Mouse (Mus musculus) urinary bladder, postnatal 4 days (tissue): ENCODE measurements at regions not wholly inside any gene's neighbourhood (a gene's known extent, or its start where the extent isn't known, plus 50 kb on each side); places are given as distances from the start of the nearest gene placed in this dataset.

Experiments
- DNase-seq, 2 experiments: peaks; one replicate each; pipeline ENCODE4 v3.0.0; 2021 to 2022; ENCODE audit warnings: low spot score in 2 of 2

DNA sequence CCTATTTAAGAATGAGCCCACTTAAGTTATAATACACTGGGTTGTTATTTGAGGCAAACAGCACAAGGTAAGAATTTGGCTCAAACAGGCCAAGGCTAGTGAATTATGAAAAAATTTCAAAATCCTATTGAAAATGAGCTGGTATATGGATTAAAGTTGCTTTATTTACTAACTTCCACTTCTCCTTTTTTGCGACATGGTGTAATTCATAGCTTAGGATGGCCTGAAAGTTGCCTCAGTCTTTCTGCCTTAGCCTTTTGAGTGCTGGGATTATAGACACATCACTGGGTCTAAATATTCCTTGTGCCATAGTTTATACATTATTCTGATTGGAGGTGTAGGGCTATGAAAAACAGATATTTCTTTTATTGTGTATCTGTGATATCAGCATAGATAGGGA, 81.9 kb downstream of the Edem1 start:
- no peak for DNase-seq

DNA sequence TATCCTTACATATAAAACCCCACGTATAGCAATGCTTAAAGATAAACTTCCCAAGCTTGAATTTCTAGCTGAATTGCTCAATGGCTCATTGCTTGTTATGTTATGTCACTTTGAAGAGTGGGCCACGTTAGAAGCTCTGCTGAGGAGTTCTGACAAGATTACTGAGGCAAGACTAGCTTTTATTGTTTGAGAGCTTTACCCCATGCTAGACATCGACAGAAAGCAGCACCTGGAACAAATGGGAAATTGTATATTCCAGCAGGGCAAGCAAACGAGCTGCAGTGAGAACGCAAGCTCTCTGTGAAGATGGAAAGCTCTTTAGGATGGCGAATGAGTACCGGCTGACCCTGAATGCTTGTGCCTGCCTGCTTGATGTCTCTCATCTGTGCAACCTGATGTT, 84.1 kb downstream of the Edem1 start:
- DNase-seq: no peak

DNA sequence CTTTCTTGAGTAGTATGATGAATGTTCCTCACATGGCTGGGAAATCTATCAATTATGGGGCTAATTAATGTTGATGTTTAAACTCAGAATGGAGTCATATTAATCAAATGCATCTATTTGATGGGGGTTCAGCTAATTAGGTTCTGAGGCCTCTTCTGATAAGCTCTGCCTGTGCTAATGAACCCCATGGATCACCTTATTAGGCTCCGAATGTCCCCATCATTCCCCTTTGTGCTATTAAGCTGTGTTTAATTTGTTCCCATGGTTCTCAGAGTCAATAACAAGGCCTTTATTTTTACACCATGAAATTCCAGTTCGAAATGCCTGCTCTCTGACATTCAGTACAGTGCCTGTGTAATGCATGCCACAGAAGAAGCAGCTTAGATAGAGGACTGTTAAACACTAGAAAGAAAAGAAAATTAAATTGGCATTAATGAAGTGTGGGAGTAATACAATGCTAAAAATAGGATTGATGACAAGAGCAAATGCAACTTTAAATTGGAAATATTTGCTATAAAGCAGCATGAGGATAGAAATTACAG, 91.0 kb downstream of the Edem1 start:
- DNase-seq: no peak

DNA sequence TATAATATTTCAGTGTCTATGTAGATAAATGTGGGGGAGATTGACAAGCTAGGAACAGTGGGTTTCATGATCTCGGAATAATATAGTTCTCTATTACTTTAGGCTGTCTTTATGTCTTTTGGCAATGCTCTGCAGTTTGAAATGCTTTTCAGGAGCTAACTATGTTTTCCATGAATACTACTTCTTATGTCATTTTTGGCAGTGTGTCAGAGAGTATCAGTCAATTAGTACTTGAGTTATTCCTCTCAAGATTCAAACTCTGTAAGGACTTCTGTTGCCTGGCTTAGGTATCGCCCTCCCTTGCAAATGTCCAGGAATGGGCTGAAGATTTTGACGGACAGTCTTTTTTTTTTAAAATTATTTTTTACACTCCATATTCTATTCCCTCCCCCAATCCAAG, 92.7 kb downstream of the Edem1 start:
- DNase-seq: no peak

DNA sequence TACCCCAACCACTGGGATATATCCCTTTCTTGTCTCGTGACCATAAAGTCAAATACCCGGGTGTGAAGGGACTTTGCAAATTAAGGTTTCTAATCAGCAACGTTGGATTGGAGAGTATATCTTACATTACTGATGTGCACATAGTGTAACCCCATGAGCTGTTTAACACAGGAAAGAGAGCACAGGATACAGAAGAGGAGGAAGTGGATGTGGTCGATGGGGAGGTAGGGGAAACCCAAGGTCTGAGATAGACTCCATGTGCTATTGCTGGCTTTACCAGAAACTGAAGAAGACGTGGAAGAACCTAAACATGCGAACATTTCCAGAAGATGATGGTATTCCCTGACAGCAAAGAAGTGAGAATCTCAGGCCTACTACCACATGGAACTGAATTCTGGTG, 94.1 kb downstream of the Edem1 start:
- no peak for DNase-seq

DNA sequence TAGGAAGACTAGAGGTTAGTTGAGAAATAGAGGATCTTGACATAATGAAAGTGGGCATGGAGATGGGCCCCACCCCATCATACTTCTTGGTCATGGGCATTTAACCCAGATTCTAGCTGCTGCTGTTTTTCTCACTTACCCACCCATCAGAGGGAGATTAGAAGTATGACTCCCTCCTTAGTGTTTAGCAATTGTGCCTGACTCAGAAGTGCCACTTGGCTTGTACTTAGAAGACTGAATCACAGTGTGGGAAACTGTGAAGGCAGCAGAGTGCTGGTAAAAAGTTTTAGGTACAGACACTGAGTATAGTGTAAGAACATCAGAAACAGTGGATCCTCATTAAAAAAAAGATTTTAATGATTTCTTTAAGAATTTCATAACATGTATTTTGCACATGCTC, 100.5 kb downstream of the Edem1 start:
- no peak for DNase-seq

DNA sequence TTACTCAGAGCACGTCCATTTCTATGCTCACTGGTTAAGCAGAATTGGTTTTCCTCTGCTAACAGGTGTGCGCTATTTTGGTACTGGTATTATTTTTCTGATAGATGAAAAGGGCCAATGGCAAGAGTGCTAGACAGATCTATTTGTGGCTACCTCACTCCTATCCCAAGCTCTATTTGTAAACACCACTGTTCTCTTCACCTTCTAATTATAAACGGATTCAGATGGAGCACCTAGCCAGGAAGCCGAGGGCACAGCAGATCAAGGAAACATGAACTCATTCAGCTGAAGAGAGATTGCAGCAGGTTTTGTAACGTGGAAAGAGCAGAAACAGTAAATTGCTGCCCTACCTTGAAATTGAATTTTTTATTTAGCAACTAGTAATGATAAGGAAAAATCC, 110.2 kb downstream of the Edem1 start:
- no peak for DNase-seq

DNA sequence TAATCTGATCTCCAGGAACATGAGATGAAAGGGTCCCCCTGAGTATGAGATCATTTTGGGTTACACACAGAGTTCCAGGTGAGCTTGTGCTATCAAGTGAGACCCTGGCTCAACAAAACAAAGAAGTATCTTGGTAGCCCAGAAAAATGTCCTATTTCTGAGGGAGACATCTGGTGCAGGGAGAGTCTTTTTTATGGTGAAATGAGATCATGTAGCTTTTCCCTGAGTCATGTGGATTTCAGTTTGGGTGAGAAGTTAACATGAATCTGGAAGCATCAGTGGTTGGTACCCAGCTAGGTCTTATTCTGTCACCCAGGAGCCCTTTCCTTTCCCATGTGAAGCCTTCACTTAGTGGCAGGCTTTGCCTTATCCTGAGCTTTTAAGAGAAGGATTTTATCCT, 113.8 kb downstream of the Edem1 start:
- no peak for DNase-seq

DNA sequence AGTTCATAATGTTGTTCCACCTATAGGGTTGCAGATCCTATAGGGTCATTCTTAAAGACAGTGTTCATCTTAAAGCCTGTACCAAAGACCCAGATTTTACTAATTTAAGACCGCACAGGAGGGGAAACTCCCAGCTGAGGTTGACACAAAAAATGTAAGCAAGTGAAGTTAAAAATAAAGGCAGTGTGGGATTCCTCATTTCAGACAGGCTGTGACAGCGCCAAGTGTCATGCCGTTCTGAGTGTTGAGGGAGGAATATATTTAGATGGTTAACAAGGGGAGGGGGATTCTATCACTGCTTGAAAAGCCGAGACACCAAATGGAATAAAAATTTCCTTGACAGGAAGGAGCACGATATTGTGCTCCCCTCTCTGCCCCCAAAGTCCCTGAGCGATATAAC, 123.9 kb downstream of the Edem1 start:
- DNase-seq: no peak

DNA sequence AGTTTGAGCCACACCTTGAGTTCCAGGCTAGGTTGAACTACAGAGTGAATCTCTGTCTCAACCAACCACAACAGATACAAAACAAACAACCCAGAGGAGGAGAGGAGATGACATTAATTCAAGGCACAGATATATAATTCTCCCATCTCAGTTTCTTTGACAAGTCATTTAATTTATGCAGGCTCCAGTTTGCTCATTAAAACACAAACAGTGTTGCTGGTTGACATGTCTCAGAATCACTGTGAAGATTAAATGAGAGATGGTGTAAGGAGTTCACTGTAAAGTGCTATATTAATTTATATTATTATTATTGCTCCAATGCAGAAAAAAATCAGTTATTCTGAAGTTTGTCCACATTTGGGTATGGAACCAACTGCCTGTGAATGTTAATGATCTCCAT, 134.4 kb downstream of the Edem1 start:
- DNase-seq: no peak

DNA sequence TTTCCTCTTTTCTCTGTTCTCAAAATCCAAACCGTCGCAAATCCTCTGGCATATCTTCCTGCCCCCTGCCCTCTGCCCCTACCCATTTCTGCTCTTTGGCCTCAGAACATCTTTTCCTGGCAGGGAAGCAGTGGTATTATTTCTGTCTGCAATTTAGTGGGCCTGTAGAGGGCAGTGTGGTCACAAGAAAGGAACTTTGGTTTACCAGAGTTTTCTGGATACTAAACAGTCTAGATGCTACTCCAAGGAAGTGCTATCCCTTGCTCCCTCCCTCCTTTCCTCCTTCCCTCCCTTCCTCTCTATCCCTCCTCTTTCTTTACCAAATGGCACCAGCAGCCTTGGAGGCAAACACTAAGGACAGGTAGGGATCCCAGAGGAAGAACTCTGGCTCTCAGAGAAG, 134.9 kb downstream of the Edem1 start:
- peak in 1 of 2 experiments; percentile 63 for DNase-seq

DNA sequence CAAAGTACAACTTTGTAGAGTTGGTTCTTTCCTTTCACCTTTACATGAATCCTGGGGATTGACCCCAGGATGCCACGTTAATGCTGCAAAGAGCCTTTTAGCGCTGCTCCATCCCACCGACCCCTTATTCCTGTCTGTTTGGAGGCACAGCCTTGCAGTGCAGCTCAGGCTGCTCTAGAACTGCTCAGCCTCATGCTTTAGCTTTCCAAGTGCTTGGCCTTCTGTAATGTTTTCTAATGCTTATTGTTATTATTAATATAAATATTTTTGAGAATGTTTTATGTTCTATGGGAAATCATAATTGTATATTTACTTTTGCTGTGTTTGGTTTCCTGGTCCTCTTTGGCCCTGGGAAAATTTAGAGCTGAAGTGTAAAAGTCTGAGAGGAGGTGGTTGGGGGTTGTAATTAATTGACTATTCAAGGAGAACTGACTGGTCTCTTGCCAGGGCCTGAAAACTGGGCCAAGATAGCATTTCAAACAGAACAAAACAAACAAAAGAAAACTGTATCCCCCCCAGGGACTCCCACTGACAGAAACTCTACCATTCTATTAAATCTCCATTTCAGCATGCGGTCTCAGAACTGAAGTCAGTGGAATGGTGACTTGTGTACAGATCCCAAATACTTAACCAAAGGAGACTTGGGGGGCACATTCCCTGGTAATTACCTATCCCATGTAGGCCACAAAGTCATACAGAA, 141.2 kb downstream of the Edem1 start:
- no peak for DNase-seq

DNA sequence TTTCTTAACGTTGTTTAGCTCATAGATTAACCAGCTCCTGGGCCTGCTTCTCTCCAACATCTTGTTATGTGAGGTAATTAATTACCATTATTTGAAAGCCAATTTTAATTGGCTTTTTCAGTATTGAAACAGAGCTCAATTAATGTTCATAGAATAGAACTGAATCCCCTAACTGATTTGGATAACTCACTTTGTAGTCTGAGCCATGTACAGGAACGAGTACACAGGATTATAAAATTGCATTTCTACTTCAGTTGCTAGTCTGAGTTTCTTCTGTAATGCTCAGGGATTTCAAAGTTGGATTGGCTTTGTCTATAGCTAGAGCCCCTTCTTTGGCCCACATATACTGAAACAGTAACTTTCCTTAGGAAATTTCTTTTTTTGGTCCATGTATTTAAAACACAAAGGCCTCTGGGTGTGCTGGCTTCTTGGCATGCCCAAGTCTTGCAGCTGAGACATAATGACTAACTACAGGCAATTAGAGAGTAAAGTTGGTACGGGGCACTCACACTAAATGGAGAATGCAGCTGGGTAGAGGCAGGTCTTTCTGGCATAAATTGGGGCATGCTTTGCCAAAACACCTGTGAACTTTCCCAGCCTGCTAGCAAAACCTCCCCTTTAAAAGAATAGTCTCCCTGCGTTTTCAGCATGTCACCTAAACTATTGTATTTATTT, 143.1 kb downstream of the Edem1 start:
- DNase-seq: no peak

DNA sequence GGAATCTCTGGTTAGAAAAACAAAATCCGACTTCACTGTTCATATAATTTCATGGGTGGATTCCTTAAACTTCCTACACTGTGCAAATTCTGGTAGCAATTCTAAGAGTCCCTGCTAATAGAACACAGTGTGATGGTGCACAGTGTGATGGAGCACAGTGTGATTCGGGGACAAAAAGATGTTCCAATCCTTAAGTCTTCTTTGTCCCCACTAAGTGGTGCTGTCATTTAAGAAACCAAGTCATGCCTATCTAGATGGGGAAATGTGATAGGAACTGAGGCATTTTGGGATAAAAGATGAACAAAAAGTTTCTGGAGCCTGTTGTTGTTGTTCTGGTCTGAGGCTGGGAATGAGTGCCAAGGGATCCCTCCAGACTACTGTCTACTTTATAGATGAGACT, 145.3 kb downstream of the Edem1 start:
- no peak for DNase-seq

DNA sequence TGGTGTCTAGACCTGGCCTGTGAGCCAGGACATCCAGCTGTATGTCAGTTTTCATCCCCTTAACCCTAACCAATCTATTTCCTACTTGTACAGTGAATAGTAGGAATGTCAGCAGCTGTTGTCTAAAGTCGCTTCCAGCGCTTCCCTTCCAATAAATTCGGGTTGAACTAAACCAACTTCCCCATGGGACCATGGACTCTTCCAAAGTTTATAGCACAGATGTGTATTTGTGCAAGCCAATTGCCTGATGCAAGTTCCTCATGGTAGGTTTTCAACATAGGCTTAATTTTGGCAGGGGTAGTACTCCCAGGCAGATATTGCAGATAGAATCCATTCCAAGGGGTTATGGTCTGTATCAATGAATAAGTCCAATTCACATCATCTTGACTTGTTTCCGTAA, 161.1 kb downstream of the Edem1 start:
- DNase-seq: no peak

DNA sequence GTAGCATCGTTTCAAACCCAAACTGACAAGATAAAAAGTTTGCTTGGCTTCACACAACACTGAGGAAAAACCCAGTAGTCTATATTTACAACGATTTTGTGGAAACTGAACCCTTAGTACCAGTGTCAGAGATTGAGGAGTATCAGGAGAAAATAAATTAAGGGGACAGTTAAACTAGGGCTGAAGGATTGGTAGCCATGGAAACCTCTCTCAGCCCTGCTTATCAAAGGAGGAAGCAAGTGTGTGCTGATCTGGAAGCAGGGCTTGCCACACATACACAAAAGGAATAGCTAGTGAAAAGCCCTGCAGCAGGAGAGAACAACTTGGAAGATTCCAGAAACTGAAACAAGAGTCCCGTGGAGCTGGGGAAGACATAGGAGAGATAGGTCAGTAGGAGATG, 165.3 kb downstream of the Edem1 start:
- DNase-seq: no peak

DNA sequence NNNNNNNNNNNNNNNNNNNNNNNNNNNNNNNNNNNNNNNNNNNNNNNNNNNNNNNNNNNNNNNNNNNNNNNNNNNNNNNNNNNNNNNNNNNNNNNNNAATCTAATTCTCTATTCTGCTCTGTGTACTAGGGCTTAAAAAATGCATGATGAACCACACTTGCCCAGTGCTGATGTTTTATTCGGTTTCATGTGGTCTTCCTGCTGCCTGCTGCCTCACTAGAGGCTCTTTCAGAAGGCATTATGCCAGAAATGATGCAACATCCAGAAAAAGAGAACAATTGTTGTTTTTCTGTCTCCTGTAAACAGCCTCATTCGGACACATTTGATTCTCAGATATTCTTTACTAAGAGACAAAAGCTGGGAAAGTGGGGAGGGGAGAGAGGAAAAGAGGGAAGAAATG, 176.0 kb downstream of the Edem1 start:
- no peak for DNase-seq

DNA sequence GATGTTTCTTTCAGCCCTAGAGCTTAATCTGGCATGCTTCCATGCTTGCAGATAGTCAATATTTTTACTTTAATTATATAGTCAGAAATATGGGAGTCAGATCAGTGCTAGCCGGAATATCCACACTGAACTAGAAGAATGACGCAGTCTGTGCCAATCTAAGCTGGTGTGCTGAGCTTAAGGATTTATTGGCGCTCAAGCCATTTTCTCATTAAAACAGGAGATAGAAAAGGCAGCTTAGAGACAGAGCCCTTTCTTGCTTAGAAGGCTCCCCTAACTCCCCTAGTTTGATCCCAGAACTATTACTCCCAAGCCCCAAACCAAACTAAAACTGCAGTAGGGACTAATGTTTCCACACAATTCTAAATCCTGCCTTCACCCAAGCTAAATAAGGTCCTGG, 180.9 kb downstream of the Edem1 start:
- DNase-seq: no peak

DNA sequence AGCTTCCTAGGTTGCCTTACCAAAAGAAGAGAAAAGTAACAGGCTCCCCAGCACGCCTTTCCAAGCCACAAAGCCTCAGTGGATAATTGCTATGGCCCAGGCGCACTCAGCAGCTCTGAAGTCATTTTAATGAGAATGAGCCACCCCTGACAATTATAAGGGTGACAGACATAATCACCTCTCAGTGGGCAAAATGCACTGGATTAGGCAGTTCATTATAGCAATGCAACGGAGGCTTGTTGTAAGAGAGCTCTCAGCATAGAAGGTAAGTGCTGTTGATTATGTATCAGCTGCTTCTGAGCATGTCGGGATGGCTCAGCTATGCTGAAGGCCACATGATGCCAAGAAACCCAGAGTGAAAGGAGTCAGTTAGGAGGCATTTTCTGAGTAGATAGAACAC, 181.4 kb downstream of the Edem1 start:
- DNase-seq: no peak

DNA sequence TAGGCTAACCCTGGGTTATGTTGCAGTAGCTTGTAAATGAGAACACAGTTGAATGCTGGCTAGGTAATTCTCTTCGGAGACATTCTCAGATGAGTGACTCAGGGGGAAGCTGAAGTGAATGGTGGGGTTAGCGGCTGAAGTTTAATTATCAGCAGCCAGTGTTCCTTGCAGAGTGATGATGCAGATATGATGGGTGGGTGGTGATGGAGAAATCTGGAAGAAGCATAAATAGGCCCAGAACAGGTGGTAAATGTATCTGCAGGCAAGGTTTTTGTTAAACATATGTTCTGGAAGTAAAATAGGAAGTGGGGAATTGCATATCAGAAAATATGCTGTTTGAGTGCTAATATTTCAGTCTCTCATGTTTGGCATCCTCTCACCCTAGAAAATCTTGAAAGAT, 191.3 kb downstream of the Edem1 start:
- no peak for DNase-seq
